Mouse (Mus musculus): ENCODE data around the gene Cnot6. TPM values are rescaled to one million over a fixed set of nuclear protein-coding genes. Genes with fewer than 3 reads are reported as not detected.

The Cnot6 gene
- polyA plus RNA-seq, 1 experiment from 2014 or later: 90.0 TPM

DNA sequence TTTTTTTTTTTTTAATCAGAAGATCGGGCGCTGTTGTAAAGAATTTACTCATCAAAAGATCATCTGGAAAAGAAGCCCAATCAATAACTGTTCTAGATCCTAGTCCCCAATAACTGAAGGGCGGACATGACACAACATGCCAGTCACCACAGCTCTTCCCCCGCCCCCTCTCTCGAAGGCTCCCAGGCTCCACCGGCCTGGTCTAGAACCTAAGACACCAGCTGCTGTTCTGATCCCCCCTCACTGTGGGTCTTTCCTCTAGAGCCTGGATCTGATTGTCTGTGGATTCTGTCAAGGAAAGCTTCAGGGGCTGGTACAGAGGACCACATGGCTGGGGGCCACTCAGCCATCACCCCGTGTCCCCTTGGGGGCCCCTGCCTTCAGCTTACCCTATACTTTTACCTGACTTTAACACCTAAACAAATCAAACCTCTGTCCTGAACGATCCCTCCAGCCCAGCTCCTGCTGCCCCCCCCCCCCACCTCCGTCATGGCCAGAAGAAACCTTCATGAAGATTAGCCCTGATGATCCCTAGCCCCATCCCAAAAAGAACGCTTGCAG is 60.7 kb downstream of the Cnot6 start:
- Histone ChIP-seq H3K27ac (no peak overlapping the region), H3K36me3 (no peaks in the 10 kb centered on the region), H3K4me1 (peaks cover 7% of the 10 kb centered on the region), H3K9ac (no peak overlapping the region), H3K4me3 (no peak overlapping the region), H3K4me2 (replicated peaks) (no peak overlapping the region), H3K9me3 (peaks cover 4% of the 10 kb centered on the region; the same call in 1 of the 2 replicates), H3K27me3 (no peaks in the 10 kb centered on the region)
- 80% methylated on average over 10 of the region's 10 CpGs for WGBS
- no peak for ATAC-seq (ENCODE audit: insufficient number of reproducible peaks, insufficient read depth, low FRiP score, low TSS enrichment)

DNA sequence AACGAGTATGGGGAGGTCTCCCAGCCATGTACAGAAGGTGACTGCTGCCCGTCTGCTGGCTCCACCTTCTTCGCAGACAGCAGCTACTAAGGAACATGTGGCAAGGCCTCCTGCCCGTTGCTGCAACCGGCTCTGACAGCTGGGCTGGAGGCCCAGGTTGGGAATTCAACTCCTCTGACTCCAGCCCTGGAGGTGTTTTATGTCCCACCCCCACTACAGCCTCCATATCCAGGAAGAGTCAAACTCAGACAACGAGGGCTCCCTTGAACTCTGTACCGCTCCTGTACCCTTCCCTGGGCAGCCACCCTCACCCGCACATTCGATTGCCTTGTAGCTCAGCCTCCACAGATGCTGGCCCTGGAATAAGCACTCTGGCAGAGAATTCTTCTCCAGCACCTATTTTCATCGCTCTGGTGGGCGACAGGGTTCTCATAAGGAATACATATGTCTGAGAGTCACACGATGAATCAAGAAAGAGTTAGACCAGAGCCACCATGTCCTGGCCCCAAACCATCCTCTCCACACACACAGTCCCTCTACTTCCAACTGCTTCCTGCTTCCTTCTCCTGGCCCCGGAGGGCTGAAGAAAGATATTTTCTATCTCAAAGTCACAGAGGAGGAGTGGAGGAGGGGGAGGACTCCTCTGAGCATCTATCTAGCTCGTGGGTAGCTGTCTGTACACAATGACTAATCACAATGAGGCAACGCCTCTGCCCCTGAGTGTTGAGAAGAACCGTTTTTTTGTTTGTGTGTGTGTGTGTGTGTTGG is 61.3 kb downstream of the Cnot6 start:
- no peaks in the 10 kb centered on the region for H3K27me3 ChIP-seq
- no peaks in the 10 kb centered on the region for H3K36me3 ChIP-seq
- H3K9ac ChIP-seq: no peak overlapping the region
- no peak overlapping the region for H3K4me3 ChIP-seq
- H3K27ac ChIP-seq: 0 out of 2 replicates have a peak overlapping the region, but pooled peaks have one; percentile 11
- H3K9me3 ChIP-seq: peaks cover 4% of the 10 kb centered on the region; the same call in 1 of the 2 replicates
- ATAC-seq (ENCODE audit: insufficient number of reproducible peaks, insufficient read depth, low FRiP score, low TSS enrichment): no peak
- 65% methylated on average over 16 of the region's 16 CpGs for WGBS
- H3K4me1 ChIP-seq: peaks cover 7% of the 10 kb centered on the region
- no peak overlapping the region for H3K4me2 ChIP-seq (replicated peaks)

DNA sequence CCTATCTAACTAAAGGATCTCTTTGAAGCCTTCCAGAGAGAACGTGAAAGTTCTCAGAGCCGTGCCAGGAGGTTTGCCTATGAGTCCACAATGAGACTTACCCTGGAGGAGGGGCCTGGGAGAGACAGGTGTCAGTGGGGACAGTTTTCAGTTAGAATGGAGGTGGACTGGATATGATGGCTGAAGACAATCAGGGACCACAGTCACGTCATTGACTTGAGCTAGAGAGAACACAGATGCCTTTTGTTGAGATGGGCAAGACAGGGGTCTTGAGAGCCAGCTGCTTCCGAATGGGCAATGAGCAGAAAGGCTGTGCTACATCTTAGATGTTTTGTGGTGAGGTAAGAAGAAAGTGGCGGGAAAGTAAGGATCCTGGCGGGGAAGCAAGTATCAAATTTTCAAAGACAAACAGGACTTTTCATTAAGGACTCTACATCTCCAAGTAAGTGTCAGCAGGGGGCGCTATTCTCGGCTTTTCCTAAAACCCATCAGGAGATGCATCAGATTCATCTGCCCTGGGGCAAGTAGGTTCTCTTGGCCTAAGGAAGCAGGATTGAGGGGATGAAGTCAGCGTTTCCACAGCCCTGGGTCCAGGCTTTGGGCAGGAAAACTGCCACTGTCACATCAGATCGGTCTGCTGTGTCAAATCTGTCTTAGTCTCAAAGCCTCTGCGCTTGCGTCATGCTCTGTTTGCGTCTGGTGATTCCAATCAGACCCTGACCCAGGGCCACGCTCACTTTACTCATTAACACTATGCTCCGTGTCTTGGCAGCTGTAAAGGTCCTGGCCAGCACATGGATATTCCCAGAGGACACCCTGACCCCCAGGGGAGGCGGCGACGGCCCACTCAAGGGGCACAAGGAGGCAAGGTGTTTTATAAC is 62.2 kb downstream of the Cnot6 start:
- Histone ChIP-seq H3K27ac (0 out of 2 replicates have a peak overlapping the region, but pooled peaks have one; percentile 11), H3K9me3 (peaks cover 4% of the 10 kb centered on the region; the same call in 1 of the 2 replicates), H3K36me3 (no peaks in the 10 kb centered on the region), H3K9ac (no peak overlapping the region), H3K4me2 (replicated peaks) (no peak overlapping the region), H3K27me3 (no peaks in the 10 kb centered on the region), H3K4me3 (no peak overlapping the region), H3K4me1 (peaks cover 7% of the 10 kb centered on the region)
- WGBS: 52% methylated on average over 18 of the region's 18 CpGs
- ATAC-seq (ENCODE audit: insufficient number of reproducible peaks, insufficient read depth, low FRiP score, low TSS enrichment): no peak

DNA sequence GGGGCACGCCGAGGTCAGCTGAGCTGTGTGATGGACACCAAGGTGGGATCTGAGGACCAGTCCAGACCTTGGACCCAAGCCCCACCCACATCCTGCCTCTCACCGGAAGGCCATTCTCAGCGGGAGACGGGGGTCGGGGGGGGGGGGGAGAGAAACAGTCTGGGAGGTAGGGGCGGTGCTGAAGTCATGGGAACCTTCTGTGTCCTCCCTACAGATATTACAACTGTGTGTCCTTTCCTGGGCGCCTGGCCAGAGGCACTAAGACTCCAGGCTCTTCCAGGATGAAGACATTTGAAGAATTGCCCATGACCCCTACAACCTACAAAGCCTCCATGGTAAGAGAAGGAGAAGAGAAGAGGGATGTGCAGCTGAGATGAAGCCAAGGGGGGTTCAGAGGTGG is 66.8 kb downstream of the Cnot6 start:
- Histone ChIP-seq H3K36me3 (no peaks in the 10 kb centered on the region), H3K4me1 (peaks cover 3% of the 10 kb centered on the region), H3K27ac (no peak overlapping the region), H3K9ac (no peak overlapping the region), H3K4me2 (replicated peaks) (no peak overlapping the region), H3K9me3 (no peaks in the 10 kb centered on the region), H3K4me3 (no peak overlapping the region), H3K27me3 (no peaks in the 10 kb centered on the region)
- no peak for ATAC-seq (ENCODE audit: insufficient number of reproducible peaks, insufficient read depth, low FRiP score, low TSS enrichment)
- 49% methylated on average over 8 of the region's 8 CpGs for WGBS

DNA sequence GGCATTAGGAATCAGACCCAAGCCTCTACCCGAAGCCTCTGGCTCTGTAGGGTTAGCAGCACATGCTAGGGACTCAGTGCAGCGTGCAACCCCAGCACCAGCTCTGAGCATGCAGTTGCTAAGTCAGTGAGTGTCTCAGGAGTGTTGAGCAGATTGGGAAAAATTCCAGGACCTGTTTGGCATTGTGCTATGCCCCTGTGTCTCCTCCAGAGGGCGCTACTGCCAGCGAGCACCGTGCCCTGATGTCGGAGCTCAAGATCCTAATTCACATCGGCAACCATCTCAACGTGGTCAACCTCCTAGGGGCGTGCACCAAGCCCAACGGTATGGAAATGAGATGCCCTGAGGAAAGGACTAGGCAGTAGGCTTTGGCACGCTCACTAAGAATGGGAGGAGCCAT is 76.1 kb downstream of the Cnot6 start:
- peaks cover 3% of the 10 kb centered on the region for H3K4me1 ChIP-seq
- H3K27me3 ChIP-seq: peaks cover 57% of the 10 kb centered on the region
- H3K4me3 ChIP-seq: no peak overlapping the region
- no peaks in the 10 kb centered on the region for H3K9me3 ChIP-seq
- ATAC-seq (ENCODE audit: insufficient number of reproducible peaks, insufficient read depth, low FRiP score, low TSS enrichment): no peak
- H3K4me2 ChIP-seq (replicated peaks): peak overlapping the region; percentile 20
- WGBS: 4% methylated on average over 11 of the region's 11 CpGs
- H3K27ac ChIP-seq: no peak overlapping the region
- H3K9ac ChIP-seq: no peak overlapping the region
- H3K36me3 ChIP-seq: no peaks in the 10 kb centered on the region

DNA sequence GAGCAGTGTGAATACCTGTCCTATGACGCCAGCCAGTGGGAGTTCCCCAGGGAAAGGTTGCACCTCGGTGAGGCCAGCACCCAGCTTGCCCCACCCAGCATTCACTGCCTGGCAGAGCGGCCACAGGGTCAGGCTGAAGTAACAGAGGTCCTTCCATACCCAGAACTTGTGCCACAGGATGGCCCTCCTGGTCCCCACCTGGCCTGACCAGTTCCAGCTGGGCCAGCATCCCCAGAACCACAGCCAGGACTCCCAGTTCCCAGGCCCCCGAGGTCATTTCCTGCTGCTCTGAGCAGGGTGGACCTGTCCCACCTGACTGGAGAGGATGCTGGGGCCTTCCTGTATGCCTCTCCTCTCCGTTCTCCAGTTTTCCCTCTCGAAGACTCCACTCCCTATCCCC is 76.9 kb downstream of the Cnot6 start:
- WGBS: 69% methylated on average over 6 of the region's 6 CpGs
- ATAC-seq (ENCODE audit: insufficient number of reproducible peaks, insufficient read depth, low FRiP score, low TSS enrichment): no peak
- Histone ChIP-seq H3K9me3 (no peaks in the 10 kb centered on the region), H3K27ac (no peak overlapping the region), H3K36me3 (no peaks in the 10 kb centered on the region), H3K27me3 (peaks cover 57% of the 10 kb centered on the region), H3K4me2 (replicated peaks) (no peak overlapping the region), H3K9ac (no peak overlapping the region), H3K4me3 (no peak overlapping the region), H3K4me1 (peaks cover 3% of the 10 kb centered on the region)

DNA sequence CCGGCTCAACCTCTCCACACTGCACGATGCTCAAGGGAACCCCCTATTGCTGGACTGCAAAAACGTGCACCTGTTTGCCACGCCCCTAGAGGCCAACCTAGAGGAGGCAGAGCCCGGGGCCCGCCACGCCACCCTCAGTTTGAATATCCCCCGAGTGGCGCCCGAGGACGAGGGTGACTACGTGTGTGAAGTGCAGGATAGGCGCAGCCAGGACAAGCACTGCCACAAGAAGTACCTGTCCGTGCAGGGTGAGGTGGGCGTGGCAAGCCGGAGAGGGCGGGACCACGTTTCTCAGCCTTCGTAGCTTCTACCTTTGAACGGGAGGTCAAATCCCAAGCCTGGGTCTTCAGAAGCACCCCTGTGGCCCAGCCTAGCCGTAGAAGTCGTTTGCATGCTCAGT is 78.4 kb downstream of the Cnot6 start:
- H3K27me3 ChIP-seq: peaks cover 61% of the 10 kb centered on the region
- no peak overlapping the region for H3K9ac ChIP-seq
- 5% methylated on average over 22 of the region's 22 CpGs for WGBS
- peak overlapping the region; percentile 27; the same call in 1 of the 2 replicates for H3K4me2 ChIP-seq (replicated peaks)
- H3K27ac ChIP-seq: no peak overlapping the region
- H3K4me1 ChIP-seq: peaks cover 3% of the 10 kb centered on the region
- no peaks in the 10 kb centered on the region for H3K36me3 ChIP-seq
- no peak for ATAC-seq (ENCODE audit: insufficient number of reproducible peaks, insufficient read depth, low FRiP score, low TSS enrichment)
- no peaks in the 10 kb centered on the region for H3K9me3 ChIP-seq
- peak overlapping the region; percentile 18 for H3K4me3 ChIP-seq

DNA sequence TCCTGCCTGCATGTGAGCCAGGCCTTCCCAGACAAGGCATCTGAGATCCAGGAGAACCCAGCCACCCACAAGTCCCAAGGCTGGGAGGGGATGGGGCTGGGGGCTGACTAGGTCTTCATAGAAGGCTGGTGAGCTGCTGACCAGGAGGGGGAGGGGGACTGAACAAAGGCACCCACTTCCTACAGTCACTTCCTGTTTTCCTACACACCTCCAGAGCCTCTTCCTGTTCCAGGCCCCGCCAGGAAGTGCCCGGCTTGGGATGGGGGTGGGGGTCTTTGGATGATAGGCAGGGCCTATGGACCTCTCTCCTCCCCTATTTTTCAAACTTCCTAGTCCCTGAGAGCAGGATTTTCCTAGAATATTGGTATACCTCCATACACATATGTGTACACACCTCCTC is 80.3 kb downstream of the Cnot6 start:
- Histone ChIP-seq H3K4me3 (no peak overlapping the region), H3K9me3 (no peaks in the 10 kb centered on the region), H3K4me1 (peaks cover 3% of the 10 kb centered on the region), H3K27ac (no peak overlapping the region), H3K27me3 (peaks cover 51% of the 10 kb centered on the region), H3K4me2 (replicated peaks) (no peak overlapping the region), H3K9ac (no peak overlapping the region), H3K36me3 (no peaks in the 10 kb centered on the region)
- WGBS: 50% methylated on average over 2 of the region's 2 CpGs
- ATAC-seq (ENCODE audit: insufficient number of reproducible peaks, insufficient read depth, low FRiP score, low TSS enrichment): no peak

DNA sequence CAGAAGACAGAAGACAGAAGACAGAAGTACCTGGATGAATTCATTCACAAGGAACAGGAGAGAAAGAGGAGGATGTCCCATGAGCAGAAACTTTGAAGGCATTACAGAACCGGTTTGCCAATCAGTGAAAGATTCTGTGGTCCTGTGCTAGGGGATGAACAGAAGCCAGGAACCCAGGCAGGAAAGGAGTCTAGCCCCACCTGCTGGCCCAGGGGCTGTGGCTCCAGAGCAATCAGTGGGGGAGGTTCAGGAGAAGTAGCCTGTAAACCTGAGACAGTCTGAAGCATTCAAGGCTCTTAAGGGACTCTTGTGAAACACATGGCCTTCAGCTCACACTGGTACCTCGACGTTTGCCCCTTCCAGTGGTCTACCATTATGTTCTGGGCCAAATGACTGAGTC is 81.4 kb downstream of the Cnot6 start:
- no peak overlapping the region for H3K9ac ChIP-seq
- no peaks in the 10 kb centered on the region for H3K9me3 ChIP-seq
- H3K4me2 ChIP-seq (replicated peaks): no peak overlapping the region
- 42% methylated on average over 3 of the region's 3 CpGs for WGBS
- no peaks in the 10 kb centered on the region for H3K36me3 ChIP-seq
- ATAC-seq (ENCODE audit: insufficient number of reproducible peaks, insufficient read depth, low FRiP score, low TSS enrichment): no peak
- no peak overlapping the region for H3K4me3 ChIP-seq
- H3K27ac ChIP-seq: no peak overlapping the region
- H3K27me3 ChIP-seq: peaks cover 40% of the 10 kb centered on the region
- peaks cover 3% of the 10 kb centered on the region for H3K4me1 ChIP-seq

DNA sequence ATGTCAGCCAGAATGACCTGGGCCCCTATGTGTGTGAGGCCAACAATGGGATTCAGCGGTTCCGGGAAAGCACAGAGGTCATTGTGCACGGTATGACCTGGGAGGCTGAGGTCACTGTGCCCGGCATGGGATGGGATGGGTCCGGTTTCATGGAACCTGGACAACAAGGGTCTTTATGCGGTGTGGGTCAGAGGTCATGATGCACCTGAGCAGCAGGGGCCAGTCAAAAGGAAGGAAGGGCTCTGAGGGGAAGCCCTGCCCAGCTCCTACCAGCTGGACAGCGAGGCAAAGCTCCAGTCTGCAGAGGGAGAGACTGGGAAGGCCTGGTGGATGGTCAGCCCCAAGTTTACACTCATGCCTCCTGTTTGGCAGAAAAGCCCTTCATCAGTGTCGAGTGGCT is 85.8 kb downstream of the Cnot6 start:
- Histone ChIP-seq H3K4me2 (replicated peaks) (no peak overlapping the region), H3K9ac (no peak overlapping the region), H3K4me1 (no peaks in the 10 kb centered on the region), H3K36me3 (no peaks in the 10 kb centered on the region), H3K27me3 (0 out of 2 replicates have a peak, but pooled peaks cover 4% of the 10 kb centered on the region), H3K9me3 (no peaks in the 10 kb centered on the region), H3K27ac (no peak overlapping the region), H3K4me3 (no peak overlapping the region)
- WGBS: 54% methylated on average over 8 of the region's 8 CpGs
- no peak for ATAC-seq (ENCODE audit: insufficient number of reproducible peaks, insufficient read depth, low FRiP score, low TSS enrichment)

DNA sequence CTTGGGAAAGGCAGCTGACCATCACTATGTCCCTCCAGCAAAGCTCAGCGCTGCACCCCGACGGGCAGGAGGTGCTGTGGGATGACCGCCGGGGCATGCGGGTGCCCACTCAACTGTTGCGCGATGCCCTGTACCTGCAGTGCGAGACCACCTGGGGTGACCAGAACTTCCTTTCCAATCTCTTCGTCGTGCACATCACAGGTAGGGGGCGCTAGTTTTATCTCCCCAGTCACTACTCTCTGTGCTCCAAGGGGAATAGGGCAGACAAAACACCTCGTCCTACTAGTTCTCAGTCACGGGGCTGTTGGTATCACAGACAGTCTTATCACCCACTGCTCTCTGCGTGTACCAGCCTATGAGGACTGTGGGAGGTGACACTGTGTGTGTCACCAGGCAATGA is 86.7 kb downstream of the Cnot6 start:
- Histone ChIP-seq H3K27ac (no peak overlapping the region), H3K27me3 (0 out of 2 replicates have a peak, but pooled peaks cover 4% of the 10 kb centered on the region), H3K4me3 (no peak overlapping the region), H3K36me3 (no peaks in the 10 kb centered on the region), H3K4me2 (replicated peaks) (no peak overlapping the region), H3K9me3 (no peaks in the 10 kb centered on the region), H3K9ac (no peak overlapping the region), H3K4me1 (no peaks in the 10 kb centered on the region)
- no peak for ATAC-seq (ENCODE audit: insufficient number of reproducible peaks, insufficient read depth, low FRiP score, low TSS enrichment)
- WGBS: 61% methylated on average over 15 of the region's 15 CpGs

All from embryonic facial prominence, embryonic 12.5 days (tissue).